Mouse (Mus musculus): ENCODE data around the gene Rab27a.
"Not testable (repeated sequence)": the region's sequence is repeated elsewhere in the genome, so short reads cannot be mapped to it uniquely, and the experiment has no call there.

Gene Rab27a

DNA sequence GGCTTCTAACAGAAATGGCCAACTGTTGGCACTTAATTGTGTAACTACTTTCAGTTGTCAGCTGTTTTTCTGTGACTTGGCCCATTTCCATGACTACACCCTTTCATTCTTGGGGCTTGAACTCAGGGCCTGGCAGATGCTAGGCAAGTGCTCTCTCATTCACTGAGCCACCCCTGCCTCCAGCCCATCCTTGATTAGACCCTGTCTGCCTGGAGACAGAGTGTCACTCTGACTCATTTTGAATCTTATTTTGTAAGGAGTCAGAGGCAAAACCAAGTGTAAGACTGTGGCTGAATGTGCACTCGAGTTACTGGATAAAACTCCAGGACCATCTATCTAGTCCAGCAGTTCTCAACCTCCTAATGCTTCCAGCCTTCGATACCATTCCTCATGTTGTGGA is 3.3 kb downstream of the Rab27a start:
- DNase-seq: no peak

DNA sequence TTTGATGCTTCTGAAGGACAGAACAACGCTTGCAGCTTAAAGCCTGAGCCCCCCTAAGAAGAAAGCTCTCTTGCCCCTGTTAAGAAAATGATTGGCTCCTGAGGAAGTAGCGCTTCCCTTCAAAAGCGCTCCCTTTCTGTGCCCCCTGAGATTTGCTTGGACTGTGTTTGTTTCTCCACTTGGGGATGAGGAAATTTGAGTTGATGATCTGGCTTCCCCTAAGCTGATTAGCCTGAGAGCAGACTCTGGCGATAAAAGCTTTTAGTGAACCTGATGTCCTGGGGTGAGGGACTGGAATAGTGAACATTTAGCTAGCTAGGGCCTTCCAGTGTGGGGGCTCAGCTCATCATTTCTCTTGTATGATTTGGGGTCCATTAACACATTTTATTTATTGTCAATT is 4.3 kb downstream of the Rab27a start:
- no peak for DNase-seq

DNA sequence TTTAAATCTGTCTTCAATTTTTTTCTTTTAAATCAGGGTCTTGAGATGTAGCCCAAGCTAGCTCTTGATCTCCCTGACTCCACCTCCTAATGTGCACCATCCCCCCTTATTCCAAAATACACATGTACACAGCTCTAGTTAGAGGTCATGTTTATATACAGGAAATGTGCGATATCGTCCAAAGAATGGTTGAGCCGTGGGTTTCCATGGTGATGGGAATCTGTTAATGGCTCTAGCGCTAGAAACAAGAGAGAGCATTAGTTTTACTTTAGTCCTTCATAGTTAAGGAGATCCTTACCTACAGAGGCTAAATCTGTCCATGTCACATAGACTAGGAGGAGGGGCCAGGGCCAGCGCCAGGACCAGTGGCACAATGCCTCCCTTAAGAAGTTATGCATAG is 5.2 kb downstream of the Rab27a start:
- no peak for DNase-seq

DNA sequence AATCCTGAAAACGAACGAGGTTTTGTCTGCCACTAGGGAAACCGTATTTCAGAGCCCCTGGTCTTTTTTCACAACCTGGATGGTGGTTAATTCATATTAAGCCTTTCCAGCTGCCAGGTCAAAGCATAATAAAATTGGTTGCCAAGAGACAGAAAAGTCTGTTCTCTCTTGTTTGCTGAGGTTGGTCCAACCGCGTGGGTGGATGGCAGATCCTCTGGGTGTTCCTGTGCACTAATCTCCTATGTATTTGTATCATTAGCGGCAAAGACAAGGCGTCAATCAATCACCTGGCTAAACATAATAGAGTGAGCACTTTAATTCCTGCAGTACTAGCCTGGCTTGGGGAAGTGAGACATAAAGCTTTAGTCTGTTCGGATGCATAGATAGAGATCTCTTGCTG is 6.0 kb downstream of the Rab27a start:
- DNase-seq: no peak

DNA sequence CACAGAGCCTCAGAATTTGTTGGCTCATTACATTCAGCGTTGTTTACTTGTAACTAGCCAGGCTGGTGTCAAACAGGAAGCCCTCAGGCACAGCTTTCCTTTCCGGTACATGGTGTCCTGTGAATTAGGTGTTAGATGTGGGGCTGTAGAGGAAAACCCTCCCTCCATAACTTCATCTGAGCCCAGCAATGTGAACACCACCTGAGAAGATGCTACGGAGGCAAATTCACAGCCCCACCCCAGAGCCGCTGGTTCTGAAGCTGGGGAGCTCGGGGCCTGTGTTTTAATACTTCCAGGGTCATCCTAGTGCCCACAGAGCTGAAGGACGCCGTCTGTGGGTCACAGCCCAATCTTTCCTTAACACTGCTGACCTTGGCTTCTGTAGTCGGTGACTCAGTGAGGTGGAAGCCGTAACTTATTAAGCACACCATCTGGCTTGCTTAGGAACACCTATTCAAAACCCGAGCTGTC is 10.8 kb downstream of the Rab27a start:
- DNase-seq: no peak

DNA sequence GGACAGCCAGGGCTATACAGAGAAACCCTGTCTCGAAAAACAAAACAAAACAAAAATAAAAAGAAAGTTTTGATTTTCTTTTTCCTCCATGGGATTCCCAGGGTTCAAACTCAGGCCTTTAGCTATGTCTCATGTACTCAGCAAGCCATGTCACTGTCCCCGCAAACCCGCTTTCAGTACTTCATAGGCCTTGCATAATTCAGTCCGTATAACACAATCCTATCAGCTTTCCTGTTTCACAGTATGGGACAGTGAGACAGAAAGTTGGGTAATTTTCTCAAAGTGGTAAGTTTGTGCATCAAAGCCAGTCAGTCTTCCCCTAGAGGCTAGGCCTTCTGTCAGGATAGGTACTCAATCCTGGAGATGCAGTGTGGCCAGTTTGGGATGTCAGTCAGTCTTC is 14.6 kb downstream of the Rab27a start:
- no peak for DNase-seq

DNA sequence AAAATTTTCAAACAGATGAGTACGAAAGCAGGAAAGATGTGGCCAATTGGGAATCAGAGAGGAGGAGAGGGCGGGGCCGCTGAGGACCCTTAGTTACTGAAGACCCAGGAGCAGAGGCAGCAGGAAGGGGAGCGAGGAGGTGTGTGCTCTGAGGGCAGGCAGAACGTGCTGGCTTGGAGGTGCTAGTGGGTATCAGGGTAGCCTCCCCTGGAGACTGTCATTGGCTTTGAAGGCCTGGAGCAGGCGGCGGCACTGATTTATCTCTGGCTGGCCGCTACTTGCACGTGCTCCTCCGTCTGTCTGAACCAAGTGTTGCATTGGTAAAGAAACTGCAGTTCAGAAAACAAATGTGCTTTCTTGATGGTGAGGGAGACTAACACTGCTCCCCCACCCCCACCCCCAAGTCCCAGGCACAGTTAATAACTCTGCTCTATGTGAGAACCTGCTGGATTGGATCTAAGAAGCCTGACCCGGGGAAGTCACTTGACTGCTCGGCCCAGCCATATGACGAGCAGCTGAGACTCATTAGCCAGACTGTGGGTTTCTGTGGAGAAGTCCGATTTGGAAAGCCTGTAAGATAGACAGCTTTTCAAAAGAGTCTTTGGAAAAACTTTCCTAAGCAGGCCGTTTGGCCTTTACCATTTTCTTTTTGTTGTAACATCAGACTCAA is 19.1 kb downstream of the Rab27a start:
- DNase-seq: no peak

DNA sequence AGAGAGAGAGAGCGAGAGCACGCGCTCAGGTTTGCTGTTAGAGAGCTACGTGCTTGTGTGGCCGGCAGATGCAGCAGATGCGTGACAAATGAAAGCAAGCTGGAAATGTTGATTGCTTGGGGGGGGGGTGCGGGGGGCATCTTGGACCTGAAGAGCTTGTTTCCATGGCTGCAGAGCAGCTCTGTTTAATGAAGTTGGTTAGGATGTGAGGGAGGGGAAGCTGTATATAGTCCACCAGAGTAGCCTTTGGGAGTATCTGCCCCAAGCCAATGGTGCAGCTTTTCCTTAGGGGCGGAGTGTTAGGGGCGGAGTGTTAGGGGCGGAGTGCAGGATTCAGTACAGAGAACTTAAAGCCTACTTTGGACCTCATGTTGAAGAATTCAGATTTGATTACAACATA is 22.4 kb downstream of the Rab27a start:
- DNase-seq: no peak

DNA sequence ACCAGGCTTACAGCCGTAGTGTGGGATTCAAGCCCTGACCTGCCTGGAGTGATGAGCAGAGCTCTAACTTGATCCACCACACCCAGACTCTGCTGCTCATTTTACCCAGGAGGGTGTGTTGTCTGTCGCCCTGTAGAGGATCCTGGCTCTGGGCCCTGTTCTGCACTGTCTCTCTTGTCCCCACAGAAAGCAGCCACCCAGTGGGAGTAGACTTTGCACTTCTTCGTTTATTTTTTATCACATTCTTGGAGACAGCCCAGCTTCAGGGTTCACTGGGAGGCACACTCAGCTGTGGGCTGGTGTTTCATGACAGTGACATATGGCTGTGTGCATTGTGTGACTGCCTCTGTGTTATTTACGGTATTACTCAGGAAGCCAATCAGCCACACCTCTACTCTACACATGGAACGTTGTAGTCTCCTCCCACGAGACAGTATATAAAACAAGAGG is 23.6 kb downstream of the Rab27a start:
- no peak for DNase-seq

DNA sequence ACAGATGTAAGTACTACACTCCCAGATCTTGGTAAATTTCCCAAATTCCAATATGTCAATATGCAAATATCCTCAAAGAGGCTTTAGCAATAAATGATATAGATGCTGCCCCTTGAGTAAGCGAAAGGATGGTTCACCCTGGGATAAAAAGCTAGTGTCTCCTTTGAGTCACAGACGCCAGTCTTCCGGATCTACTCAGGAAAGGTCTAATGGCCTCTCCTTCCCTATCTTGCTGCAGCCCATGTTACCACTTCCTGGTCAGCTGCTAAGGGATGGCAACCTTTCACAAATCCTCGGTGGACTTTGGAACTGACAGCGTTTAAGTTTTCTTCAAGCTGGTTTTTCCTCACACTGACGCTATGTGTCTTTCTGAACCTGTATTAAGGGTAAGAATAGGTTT is 24.0 kb downstream of the Rab27a start:
- DNase-seq: no peak

DNA sequence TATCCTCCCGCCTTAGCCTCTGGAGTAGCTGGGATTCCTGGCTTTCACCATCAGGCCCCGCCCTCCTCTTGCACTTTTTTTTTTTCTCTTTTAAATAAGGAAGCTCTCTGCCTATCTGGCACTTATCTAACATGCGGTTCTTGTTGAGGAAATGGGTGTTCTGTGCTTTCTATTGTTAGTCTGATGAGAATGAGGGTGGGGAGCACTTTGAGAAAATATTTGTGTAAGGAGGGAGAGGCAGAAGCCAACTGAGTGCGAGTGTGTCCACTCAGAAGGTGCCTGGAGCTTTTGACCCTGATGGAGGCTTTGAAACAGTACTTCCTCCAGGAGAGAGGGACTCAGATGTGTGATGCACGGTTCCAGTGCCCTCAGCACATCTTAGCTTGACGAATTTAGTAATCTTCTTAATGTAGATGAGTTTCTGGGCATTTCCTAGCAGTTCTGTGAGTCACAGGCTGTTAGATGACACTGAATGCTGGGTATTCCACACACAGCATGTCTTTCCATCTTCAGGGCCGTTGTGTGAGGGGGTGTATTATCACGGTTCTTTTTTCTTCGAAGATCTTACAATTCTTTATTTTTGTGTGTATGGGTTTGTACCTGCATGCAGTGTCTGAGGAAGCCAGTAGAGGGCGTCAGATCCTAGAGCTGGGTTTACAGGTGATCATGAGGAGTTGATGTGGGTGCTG is 26.5 kb downstream of the Rab27a start:
- DNase-seq: no peak

DNA sequence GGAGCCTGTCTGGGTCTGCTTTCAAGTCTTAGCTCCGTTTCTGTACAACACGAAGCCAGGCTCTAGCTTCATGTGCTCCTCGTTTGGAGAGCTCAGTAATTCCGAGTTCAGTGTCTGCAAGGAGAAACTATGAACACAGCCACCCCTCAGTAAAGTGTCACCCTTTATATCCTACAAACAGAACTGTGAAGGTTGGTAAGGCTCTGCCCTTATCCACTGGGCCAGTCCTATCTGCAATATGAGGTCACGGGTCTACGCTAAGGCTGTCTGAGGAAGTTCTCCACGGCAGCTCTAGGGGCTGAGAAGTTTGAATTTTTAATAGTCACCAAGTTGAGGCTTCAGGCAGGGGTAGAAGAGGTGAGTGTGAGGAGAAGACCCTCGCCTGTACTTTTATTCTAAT is 27.8 kb downstream of the Rab27a start:
- no peak for DNase-seq

DNA sequence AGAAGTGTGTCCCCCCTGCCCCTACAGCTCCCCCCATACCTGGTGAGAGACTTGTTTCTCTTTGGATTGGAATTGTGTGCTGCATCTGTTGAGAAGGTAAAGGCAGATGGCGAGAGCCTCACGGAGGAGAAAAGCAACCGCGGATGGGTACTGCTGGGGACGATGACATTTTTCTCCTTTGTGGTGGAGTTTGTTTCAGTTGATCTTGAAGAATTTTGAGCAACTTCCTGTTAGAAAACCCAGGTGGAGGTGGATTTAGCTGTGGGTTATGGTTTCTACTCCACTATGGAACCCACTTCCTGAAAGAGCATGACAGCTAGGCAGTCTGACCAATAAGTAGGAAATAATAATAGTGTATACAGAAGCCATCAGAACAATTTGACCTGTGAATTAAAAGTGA is 28.5 kb downstream of the Rab27a start:
- DNase-seq: no peak

DNA sequence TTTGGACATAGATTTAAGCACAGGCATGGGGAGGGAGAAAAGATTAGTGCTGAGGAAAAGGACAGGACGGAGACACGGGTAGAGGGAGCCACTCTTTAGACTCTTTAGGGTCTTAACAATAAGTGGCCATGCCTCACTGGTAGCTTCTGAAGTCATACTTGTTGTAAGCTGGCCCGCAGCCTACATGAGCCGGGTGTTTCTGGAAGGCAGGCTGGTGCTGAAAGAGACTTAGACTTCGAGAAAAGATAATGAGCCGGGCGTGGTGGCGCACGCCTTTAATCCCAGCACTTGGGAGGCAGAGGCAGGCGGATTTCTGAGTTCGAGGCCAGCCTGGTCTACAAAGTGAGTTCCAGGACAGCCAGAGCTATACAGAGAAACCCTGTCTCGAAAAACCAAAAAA is 34.7 kb downstream of the Rab27a start:
- DNase-seq: not testable (repeated sequence)

DNA sequence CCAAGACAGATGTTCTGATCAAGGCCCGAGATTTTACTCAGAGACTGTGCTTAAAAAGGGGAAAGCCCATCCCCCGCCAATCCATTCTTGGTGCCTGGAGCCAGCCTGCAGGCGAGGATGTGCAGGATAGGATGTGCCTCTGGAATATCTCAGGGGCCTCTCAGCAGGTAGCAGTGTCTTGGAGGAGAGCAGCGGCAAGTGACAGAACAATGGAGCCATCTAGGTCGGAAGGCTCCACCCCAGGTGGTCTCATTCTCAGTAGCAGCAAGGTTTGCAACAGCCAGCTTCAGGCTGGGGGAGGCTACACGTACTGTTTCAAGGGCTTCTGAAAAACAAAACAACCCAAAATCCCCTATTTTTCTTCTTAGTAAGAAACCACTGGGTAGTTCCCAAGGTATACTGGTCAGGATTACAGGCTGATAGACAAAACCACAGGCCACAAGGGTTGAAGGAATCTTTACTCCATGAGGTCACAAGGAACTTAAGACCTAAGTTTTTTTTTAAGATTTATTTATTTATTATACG is 35.2 kb downstream of the Rab27a start:
- no peak for DNase-seq

DNA sequence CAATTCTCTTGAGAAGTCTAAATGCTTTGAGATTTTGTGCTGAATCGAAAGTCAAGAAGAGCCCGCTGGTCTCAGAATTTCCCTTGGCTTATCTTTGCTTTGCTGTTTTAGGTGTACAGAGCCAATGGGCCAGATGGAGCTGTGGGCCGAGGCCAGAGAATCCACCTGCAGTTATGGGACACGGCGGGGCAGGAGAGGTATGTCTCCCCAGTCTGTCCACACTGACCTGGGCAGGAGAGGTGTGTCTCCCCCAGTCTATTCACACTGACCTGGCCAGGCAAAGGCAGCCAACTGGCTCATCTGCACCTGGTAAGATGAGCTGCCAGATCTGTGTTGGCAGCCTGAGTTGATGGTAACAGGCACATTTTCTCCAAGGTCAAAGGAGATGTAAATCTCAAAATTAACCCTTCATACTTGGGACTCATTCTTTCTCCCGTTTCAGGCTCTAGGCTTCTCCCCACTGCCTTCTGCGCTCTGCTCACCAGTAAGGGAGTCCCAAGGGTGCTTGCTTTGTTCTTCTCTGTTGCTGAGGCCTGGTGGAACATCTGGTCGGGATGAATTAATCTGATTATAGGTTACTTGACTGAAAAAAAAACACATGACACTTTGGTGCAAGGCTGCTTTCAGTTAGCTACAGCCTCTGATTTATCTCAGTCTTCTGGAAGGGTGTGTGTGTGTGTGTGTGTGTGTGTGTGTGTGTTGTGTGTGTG is 37.8 kb downstream of the Rab27a start:
- peak; percentile 84 for DNase-seq

DNA sequence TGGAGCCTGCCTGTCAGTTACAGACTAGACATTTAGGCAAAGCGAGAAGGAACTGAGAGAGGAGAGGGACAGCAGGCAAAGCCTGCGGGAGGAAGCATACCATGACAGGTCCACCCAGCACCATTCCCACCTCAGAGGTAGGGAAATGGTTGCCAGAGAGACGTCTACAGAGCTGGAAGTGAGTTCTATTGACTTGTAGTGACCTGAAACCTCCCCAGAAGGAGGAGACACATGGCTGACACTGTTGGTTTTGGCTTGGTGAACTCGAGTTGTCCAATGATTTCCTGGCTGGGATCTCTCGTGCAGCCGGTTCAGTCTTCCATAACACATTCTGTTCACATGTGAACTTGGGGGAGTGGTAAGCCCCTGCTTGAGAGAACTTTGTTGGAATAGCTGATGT is 39.3 kb downstream of the Rab27a start:
- DNase-seq: no peak

DNA sequence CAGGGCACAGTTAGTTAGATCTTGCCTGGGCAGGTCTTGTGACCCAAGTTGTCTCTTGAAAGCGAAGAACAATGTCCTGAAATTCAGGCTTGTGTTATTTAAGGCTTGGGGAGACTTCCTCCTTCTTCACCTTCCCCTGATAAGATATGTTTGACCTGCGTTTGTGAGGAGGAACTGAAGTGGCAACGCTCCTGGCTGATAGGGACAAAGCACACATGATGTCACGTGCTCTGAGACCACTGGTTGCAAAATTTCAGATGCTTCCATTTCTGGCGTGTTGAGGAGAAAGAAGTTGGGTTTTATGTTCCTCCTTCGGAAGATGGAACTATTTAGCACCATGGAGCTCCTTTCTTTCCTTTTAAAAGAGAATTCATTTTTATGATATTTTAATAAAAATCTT is 41.2 kb downstream of the Rab27a start:
- no peak for DNase-seq

DNA sequence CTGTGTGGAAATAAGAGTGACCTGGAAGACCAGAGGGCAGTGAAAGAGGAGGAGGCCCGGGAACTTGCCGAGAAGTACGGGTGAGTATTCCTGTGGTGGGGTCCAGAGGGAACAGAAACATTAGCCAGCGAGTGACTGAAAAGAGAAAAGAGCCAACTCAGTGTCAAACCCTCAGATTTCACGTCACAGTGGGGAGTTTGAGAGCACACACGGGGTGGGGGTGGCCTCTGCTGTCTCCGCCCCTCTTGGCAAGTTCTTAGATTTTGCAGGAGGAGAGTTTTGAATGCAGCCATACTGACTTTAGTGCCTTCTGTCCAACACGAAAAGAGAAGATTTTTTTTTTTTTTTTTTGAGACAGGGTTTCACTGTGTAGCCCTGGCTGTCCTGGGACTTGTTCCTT is 42.5 kb downstream of the Rab27a start:
- no peak for DNase-seq

DNA sequence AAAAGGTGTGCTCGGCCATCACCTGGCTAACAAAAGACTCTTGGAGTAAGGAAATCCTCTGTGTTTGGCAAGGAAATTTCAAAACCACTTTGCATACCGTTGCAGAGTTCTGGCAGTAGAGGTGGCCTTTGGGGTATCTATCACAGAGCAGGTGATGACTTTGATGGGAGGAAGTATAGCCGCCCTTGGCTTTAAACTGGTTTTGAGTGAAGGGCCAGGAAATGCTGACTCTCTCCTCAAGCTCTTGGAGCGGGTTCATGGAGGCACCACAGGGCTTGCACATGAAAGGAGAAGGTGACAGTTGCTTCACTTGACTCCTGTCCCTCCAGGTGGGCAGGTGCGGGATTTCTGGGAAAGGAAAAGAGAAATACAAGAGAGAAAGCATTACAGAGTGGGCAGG is 42.9 kb downstream of the Rab27a start:
- DNase-seq: no peak

DNA sequence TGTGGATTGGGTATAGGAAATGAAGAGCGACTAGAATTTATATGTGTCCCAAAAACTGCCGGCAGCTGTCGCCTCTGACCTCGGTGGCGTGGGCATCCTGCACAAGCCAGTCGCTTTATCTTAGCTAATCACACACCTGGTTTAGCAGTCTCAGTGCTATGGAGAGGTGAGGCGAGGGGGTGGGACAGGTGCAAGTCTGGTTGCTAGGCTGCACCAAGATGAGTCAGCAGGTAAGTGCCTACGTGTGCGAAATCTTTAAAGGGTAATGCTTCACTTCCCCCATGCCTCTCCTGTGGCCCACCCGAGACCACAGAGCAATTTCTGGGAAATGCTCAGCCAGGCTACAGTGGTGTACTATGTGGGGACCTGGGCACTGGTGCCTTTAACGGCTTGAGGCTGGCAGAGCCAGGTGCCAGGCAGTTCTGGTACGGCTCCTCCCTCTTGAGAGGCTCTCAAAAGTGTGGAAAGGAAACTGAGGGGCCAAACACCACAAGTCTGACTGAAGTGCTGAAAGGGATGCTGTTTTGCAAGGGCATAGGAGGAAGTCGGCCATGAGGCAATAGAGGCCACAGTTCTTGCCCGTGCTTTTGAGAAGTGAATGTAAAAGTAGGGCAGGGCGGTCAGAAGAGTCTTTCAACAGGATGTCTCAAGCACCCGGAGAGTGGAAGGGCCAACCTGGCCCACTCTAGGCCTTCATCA is 44.7 kb downstream of the Rab27a start:
- DNase-seq: no peak

DNA sequence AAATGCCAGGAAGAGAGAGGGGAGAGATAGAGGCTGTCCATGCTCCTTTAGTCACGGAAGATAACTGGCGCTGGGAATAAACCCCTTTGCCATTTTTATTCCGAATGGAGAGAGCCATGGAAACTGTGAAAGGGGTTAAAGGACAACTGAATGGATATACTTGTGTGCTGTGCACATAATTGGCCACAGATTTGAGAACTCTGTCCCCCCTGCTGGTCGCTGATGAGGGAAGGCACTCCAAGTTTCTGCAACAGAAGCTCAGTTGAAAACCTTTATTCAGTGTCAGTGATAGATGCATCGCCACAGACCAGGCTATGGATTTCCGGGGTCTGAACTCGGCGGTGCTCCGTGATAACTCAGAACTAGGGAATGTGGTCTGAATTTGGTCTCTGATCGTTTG is 45.5 kb downstream of the Rab27a start:
- DNase-seq: no peak

DNA sequence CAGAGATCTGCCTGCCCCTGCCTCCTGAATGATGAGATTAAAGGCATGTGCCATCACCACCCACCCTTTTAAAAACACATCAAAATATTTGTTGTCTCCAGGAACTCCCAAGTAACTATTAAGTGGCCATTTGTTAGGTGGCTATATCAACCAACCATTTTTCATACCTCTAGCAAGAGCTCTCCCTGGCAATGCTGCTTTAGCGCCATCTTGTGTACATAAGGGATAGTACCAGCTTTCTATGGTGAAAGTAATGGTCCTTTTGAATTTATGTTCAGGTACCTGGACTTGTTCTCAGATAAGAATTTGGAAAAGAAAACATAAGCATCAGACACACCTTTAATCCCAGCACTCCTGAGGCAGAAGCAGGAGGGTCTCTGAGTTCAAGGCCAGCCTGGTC is 47.1 kb downstream of the Rab27a start:
- no peak for DNase-seq
